Mouse (Mus musculus): ENCODE results near the gene Spata4.

- no peak for TF ChIP-seq POLR2A (IDR thresholded peaks at IDR 0.05; ENCODE audit: control insufficient read depth in 1 of 2, insufficient read depth in 1 of 2, low read depth in 1 of 2, low read length in 2 of 2, poor library complexity in 1 of 2)
- no peak for TF ChIP-seq GATA1 (IDR thresholded peaks at IDR 0.05; ENCODE audit: low read depth, low read length)
- no peak for TF ChIP-seq MAX (IDR thresholded peaks at IDR 0.05; ENCODE audit: low read length)
- TF ChIP-seq E2F4 (IDR thresholded peaks at IDR 0.05; ENCODE audit: borderline replicate concordance, low read depth, low read length): no peak
- no peak for TF ChIP-seq MXI1 (IDR thresholded peaks at IDR 0.05; ENCODE audit: low read depth, low read length)
- no peak for TF ChIP-seq CTCF (IDR thresholded peaks at IDR 0.05 in 2 of 3, conservative IDR thresholded peaks at IDR 0.05 in 1 of 3; ENCODE audit: control insufficient read depth in 1 of 3, insufficient read depth in 1 of 3, low read depth in 2 of 3, low read length in 3 of 3, poor library complexity in 1 of 3, severe bottlenecking in 1 of 3)
- no peak for TF ChIP-seq MAZ (IDR thresholded peaks at IDR 0.05; ENCODE audit: low read depth, low read length)
- TF ChIP-seq CHD2 (IDR thresholded peaks at IDR 0.05; ENCODE audit: low read length): no peak
- TF ChIP-seq ZNF384 (IDR thresholded peaks at IDR 0.05; ENCODE audit: low read depth, low read length): no peak
- TF ChIP-seq POLR2AphosphoS2 (IDR thresholded peaks at IDR 0.05; ENCODE audit: low read length): no peak
- TF ChIP-seq GABPA (IDR thresholded peaks at IDR 0.05; ENCODE audit: low read depth, low read length): no peak
- TF ChIP-seq MYC (IDR thresholded peaks at IDR 0.05; ENCODE audit: low read depth, low read length): no peak
- no peak for TF ChIP-seq ZMIZ1 (IDR thresholded peaks at IDR 0.05; ENCODE audit: low read depth, low read length)
- no peak for TF ChIP-seq ZC3H11A (IDR thresholded peaks at IDR 0.05; ENCODE audit: low read depth, low read length)
Observed at GRCm38 (mm10) chr8:54565603-54566260, 34.8 kb upstream of the Spata4 start.

Measured in MEL (cell line).